Mouse (Mus musculus): ENCODE measurements around the gene Olfr684. TPM values are rescaled to one million over a fixed set of nuclear protein-coding genes. Genes with fewer than 3 reads are reported as not detected.
A peak's percentile ranks its signal among the peaks of the same experiment; 100 is the strongest.

The Olfr684 gene
- total RNA-seq (2021) = not detected in 2 replicates
- long read RNA-seq, experiment 1 = 0 reads
- long read RNA-seq, experiment 2 = 0 reads

DNA sequence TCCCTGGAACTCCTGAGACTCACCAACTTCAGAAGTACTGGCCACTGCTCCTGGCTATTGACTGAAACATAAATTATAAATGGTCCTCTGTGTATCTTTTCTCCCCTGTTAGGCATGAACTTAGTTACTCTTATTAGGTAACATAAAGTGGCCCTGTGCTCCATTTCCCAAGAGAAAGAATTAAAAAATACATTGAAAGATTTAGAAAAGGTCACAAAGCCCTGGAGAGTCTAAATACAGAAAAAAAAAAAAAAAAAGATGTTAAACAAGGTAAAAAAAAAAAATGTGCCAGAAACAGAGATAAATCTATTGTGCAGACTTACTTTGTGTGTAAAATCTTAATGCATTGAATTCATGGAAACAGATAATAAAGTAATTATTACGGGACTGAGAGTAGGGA is at the start of gene Olfr684:
TSS of gene Olfr684 (minus strand) at position 101 of the 400 bp plus-strand sequence.
- no peak for DNase-seq

DNA sequence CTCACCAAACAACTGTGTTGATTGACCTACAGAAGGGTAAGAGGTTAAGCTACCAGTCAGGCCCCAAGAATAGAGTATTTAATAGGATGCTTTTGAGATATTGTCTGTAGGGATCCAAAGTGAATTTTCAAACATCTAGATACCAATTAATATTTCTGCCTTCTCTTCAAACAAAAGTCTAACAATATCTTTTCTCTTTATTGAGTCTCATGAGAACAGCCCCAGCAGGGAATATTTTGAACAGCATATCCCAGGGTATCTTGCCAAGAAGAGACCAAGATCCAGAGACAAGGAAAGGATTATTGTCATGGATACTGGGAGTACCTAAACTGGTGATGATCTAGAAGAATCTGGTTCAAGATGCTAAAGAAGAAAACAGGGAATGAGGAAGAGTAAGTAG is 43.9 kb upstream of the Olfr684 start, which contains the start of gene Olfr686:
TSS of gene Olfr686 (minus strand) at position 101 of the 400 bp plus-strand sequence.
- no peak for DNase-seq

DNA sequence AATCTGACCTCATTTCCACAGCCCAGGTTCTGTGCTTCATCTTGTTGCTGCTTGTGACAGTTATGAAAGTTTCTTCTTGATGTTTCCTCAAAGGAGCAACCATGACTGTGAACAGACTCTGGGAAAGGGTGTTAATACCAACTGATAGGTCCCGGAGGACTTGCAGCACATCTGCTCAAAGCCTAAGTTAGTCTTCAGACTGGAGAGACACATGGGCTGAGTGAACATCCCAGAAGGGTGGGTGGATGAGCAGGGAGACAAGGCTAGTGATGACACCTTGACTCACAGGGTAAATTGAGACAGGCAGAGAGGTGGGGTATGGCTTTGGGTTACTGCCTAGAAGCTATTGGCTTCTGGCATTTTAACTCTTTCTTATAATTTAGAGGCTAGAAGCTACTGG is 22.5 kb upstream of the Olfr684 start, which contains the start of gene Olfr685:
TSS of gene Olfr685 (minus strand) at position 101 of the 400 bp plus-strand sequence.
- no peak for DNase-seq

DNA sequence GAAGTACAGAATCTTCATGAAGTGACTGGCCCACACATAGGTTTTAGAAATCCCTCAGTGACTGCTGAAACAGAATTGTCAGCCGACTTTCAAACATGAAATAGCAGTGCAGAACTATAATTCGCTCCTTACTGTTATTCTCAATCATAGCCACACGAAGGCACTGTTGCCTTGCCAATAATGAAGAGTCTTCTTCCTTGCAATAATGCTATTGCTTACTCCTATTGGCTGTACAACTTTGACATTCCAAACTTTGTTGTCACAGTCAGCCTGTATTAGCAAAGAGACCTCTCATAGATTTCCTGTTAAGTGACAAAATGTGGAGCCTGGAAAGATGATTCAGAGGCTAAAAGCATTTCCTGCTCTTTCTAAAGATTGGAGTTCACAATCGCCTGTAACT is 7.3 kb upstream of the Olfr684 start:
- peak; percentile 4 for DNase-seq

DNA sequence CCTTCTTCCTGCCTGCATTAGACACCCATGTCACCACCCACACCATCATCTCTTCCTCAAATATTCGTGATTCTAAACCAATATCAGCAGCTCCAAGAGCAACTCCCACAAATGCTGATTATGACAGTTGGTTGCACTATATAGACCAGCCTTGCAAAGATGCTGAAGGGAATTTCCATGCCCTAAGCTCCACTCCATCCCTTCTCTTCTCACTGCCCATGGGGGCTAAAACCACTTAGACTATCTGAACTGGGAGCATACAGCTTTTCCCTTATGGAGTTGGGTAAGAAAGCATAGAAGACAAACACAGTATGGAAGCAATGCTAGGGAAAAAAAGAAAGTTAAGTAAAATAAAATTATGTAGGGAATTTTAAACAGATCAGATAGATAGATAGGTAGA is 16.5 kb downstream of the Olfr684 start, which contains the start of gene Olfr683:
TSS of gene Olfr683 (minus strand) at position 101 of the 400 bp plus-strand sequence.
- DNase-seq = no peak

DNA sequence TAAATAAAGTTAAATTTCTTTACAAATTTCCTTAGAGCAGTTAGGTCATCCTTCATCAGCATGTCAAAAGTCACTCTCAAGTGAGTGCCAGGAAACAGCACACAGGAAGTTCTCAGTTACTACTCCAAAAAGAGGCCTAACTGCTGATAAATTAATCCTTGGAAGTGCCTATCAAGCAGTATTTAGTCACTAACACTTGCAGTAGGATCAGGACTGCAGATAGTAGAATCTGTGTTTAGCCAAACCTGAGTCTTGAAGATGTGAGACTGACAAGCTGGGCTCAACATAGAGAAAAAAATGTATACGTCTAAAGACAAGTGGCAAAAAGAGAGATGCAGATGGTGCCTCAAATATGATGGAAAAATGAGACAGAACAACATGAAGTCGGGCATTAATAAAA is 22.2 kb downstream of the Olfr684 start:
- no peak for DNase-seq

DNA sequence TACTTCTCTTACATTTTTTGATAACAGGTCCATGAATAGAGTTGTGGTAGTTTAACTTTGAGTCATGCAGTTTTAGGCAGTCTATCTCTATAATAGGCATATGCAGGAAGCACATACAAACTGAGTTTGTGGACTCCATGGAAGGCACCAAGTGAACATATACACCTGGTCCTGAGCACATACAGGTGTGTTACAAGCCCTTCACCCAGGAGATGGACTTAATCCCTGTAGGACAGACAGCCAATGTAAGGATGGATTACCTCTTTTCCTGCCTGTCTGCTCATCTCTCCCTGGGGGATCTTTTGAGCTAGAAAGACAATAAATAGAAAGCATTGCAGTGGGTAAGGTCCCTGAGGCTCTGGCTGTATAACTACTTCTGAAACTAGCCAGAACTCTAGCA is 46.9 kb downstream of the Olfr684 start, which contains the start of gene Olfr681:
TSS of gene Olfr681 (plus strand) at position 301 of the 400 bp plus-strand sequence.
- no peak for DNase-seq

Other genes with a start within 250 kb of the Olfr684 start
- gene Olfr667, start 242.2 kb downstream of the Olfr684 start, total RNA-seq (2021) = not detected in 2 replicates
- gene Olfr668, start 235.6 kb downstream of the Olfr684 start, total RNA-seq (2021) = not detected in 2 replicates
- not detected in 2 replicates for gene Olfr669, start 229.4 kb downstream of the Olfr684 start, total RNA-seq (2021)
- not detected in 2 replicates for gene Olfr670, start 201.0 kb downstream of the Olfr684 start, total RNA-seq (2021)
- not detected in 2 replicates for gene Olfr671, start 184.5 kb downstream of the Olfr684 start, total RNA-seq (2021)
- gene Olfr672, start 161.6 kb downstream of the Olfr684 start, total RNA-seq (2021) = not detected in 2 replicates
- not detected in 2 replicates for gene Olfr675, start 135.2 kb downstream of the Olfr684 start, total RNA-seq (2021)
- not detected in 2 replicates for gene Olfr676, start 131.0 kb downstream of the Olfr684 start, total RNA-seq (2021)
- gene Olfr677, start 112.3 kb downstream of the Olfr684 start, total RNA-seq (2021) = not detected in 2 replicates
- not detected in 2 replicates for gene Olfr678, start 99.2 kb downstream of the Olfr684 start, total RNA-seq (2021)
- not detected in 2 replicates for gene Olfr679, start 82.4 kb downstream of the Olfr684 start, total RNA-seq (2021)
- not detected in 2 replicates for gene Olfr680-ps1, start 70.8 kb downstream of the Olfr684 start, total RNA-seq (2021)
- not detected in 2 replicates for gene Olfr681, start 46.8 kb downstream of the Olfr684 start, total RNA-seq (2021)
- not detected in 2 replicates for gene Olfr683, start 16.6 kb downstream of the Olfr684 start, total RNA-seq (2021)
- not detected in 2 replicates for gene Olfr685, start 22.4 kb upstream of the Olfr684 start, total RNA-seq (2021)
- gene Olfr686, start 43.8 kb upstream of the Olfr684 start, total RNA-seq (2021) = not detected in 2 replicates
- gene Olfr688, start 124.4 kb upstream of the Olfr684 start, total RNA-seq (2021) = not detected in 2 replicates
- gene Olfr689, start 147.5 kb upstream of the Olfr684 start, total RNA-seq (2021) = not detected in 2 replicates
- not detected in 2 replicates for gene Olfr690, start 170.5 kb upstream of the Olfr684 start, total RNA-seq (2021)
- gene Olfr691, start 178.6 kb upstream of the Olfr684 start, total RNA-seq (2021) = not detected in 2 replicates
- gene Olfr692, start 204.6 kb upstream of the Olfr684 start, total RNA-seq (2021) = not detected in 2 replicates
- not detected in 2 replicates for gene Gm5901, start 211.4 kb upstream of the Olfr684 start, total RNA-seq (2021)
- gene Fam160a2, start 236.4 kb upstream of the Olfr684 start, total RNA-seq (2021) = 23.5 and 26.0 TPM in 2 replicates
- gene Cnga4, start 240.9 kb upstream of the Olfr684 start, total RNA-seq (2021) = not detected in 2 replicates

Measured in adrenal gland, postnatal 14 days (tissue).